Mouse (Mus musculus): ENCODE results near the gene Dppa5a.

- TF ChIP-seq CTCF (IDR thresholded peaks at IDR 0.05; ENCODE audit: extremely low read depth, insufficient read depth, insufficient read length, insufficient replicate concordance): no peak
- TF ChIP-seq POLR2A (IDR thresholded peaks at IDR 0.05; ENCODE audit: low read depth, low read length): no peak
Measured at GRCm38 (mm10) chr9:78351504-78352220, 16.3 kb downstream of the Dppa5a start.

All from spleen, adult 2 months (tissue).